Mouse (Mus musculus): Measurements from ENCODE around the gene Ppp2r3a.

Ppp2r3a gene

DNA sequence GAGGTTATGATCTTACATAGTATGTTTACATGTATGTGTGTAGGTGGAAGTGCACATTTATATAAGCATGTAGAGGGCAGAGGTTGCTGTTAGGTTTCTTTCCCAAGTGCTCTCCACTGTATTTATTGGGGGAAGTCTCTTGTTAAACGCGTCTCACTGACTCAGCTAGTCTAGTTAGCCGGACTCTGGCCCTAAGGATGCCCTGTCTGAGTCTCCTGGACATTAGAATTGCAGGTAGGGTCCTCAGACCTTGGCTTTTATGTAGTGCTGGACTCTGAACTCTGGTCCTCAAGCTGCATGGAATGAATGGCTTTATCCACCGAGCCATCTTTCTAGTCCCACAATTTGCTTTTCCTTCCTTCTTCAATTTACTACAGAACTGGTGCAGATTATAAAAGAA lies 108.0 kb downstream of the Ppp2r3a start:
- no peak for DNase-seq

DNA sequence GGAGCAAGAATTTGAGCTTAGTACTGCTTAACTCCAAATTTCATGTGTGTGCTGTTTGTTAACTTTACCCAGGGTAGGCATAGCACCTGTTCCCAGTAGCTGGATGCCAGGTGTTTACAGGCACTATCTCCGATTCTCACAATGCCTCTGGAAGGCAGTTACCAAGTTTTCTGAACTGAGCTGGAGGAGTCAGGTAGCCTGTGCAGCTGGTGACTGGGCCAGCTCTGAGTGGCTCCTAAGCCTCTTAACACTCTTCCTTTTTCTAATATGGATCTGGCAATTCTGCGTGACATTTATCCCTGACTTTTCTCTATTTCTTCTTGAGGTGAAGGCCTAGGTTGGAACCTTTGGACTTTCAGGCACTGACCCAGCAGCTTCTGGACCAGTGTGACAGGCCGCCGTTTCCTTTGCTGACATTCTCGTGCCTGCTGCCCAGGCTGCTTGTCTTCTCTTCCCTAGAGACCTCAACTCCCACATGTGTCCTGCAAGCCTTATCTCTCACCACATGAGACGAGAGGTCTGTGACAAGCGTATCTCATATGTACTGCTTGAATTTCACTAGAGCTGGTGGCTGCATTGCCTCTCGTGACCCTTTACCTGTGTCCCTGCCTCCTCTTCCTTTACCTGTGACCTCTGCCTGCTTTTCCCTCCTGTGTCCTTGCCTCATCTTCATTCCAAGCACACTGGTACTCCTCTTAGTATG lies 137.3 kb downstream of the Ppp2r3a start:
- DNase-seq = no peak

DNA sequence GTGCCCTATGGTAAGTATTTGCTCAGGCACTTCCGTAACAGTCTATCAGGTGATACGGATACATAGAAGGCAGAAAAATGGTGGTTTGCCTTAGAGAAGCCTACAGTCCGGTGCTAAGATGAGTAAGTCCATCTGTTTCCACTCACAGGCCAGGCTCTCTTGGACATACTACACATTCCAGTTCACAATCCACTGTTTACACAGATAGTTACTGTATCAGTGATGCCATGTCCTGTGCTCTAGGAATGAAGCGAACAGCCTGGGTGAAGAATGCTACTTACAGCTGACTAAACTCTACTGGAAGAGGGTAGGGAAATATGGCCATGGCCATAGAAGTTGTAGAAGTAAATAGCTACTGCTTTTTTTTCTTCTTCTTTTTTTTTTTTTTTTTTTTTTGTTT lies 138.3 kb downstream of the Ppp2r3a start:
- DNase-seq = no peak

DNA sequence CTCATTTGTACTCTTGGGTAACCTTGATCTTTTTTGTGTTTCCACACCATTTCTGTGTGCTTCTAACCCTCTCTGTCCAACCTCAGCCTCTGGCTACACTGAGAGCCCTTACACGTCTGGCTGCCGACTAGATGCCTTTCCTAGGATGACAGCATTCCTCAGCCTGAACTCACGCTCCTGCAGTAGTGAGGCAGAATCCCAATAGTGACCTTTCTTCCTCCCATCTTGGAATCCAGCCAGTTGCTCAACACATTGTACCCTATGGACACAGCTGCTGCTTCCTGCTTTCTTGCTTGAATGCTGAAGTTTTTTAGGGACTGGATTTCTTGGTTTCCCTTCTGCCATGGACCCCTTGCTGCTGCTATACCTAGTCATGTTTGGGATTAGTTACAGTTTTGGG lies 141.6 kb downstream of the Ppp2r3a start:
- no peak for DNase-seq

DNA sequence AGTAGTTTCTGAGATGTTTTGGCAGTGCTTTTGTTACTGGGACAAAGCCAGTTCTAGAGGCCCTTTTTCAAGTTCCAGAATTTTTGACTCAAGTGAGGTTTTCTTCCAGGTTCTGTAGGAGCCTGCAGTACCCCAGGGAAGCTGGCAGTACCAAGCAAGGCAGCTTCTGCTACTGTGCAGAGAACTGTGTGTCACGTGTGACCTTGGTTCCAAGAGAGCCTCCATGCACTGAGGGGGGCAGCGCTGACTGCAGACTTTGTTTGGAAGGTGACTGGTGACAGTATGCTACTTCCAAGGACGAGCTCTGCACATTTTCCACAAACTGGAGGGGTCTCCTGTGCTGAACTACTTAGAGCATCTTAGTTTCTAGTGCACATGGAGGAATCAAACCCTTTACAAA lies 144.2 kb downstream of the Ppp2r3a start:
- no peak for DNase-seq

DNA sequence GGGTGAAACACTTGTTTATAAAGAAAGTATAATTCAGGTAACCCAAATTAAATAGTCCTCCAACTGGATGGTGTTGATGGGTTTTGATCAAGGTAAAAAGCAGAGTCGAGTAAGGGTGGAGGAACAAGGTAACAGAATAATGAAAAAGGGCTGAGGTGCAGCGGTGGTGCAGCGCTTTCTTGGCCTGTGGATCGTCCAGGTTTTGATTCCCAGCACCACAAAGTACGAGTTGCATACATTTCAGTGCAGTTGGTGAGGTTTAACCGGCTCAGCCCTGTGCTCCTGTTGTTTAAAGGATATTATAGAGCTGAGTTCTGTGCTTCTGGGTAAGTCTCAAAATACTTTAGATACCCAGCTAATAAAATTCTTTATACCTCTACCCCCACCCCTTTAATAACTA lies 145.9 kb downstream of the Ppp2r3a start:
- DNase-seq = no peak

DNA sequence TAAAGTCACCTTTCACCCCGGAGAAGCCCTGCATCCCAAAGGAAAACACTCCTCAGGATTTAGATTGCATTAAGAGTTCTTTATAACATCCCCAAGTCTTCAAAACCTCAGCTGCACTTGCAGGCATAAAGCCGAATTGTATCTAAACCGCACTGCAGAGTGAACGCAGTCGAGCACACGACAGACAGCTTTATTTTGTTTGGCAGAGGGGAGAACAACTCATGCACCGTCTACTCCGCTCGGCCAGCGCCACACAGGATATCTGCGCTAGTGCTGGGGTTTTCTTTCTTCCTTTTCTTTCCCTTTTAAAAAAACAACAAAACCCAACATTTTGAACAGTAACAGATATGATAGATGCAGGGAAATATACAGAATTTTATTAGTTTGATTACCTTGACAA lies 146.7 kb downstream of the Ppp2r3a start:
- no peak for DNase-seq

DNA sequence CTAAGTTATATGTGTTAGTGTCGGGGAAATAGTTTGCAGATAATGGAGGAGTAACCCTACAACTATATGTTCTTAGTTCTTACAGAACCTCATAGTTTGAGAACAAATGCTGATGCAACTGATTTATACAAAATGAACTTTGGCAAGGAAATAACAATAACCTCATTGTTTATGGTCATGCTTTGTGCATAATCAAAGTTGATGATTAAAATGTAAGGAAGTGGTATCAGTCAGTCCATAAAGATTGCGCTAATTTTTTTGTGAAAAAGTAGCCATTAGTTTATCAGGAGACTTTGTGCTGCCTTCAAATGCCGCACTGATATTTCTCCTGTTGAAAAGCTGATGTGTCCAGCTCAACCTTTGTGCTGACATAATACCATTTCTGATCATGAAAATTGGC lies 149.3 kb downstream of the Ppp2r3a start:
- DNase-seq = no peak

DNA sequence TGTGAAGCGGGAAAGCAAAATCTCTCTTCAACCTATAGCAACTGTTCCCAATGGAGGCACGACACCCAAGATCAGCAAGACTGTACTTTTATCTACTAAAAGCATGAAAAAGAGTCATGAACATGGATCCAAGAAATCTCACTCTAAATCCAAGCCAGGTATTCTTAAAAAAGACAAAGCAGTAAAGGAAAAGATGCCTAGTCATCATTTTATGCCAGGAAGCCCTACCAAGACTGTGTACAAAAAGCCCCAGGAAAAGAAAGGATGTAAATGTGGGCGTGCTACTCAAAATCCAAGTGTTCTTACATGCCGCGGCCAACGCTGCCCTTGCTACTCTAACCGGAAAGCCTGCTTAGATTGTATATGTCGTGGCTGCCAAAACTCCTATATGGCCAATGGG lies 150.0 kb downstream of the Ppp2r3a start:
- no peak for DNase-seq

DNA sequence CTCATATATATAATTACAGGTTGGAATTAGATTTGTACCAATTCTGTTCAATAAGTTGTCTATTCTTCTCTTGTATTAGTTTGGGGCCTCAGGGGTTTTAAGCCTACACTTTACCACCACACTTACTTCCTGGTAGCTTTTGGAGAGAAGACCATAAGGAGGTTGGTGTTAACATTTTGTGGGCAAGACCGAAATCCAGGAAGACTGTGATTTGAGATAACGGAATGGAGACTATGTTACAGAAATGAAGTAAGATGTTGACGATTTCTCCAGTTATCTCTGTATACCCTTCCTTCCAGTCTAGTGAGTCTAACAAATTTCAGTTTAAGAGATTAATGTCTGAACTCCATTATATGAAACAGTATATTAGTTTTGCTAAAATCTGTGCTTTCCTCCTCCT lies 151.4 kb downstream of the Ppp2r3a start:
- no peak for DNase-seq

DNA sequence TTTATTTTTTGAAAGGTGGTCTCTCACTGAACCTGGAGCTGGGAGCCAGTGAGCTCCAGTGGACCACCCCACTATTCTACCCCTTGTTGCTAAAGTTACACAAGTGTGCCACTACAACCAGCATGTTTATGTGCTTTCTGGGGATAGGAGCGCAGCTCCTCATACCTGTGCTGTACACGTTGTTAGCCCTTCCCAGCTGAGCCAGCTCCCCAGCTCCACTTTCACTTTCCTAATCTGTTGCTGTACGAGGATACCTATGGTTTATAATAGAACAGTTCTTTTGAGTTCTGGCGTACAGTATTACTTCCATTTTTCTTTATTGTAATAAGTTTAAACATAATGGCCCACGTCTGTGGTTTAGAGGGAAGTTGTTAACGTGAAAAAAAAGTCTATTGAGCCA lies 152.2 kb downstream of the Ppp2r3a start:
- DNase-seq = no peak

DNA sequence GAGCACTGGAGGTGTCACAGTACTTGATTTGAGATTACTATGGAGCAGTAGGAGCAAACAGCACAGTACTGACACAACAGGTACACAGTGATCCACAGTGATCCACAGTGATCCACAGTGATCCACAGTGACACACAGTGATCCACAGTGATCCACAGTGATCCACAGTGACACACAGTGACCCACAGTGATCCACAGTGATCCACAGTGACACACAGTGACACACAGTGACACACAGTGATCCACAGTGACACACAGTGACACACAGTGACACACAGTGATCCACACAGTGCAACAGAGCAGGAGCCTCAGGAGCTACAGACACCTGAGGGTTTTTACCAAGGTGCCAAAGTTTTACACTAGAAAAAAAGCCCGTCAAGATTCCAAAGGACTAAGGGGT lies 154.1 kb downstream of the Ppp2r3a start:
- DNase-seq = no peak

DNA sequence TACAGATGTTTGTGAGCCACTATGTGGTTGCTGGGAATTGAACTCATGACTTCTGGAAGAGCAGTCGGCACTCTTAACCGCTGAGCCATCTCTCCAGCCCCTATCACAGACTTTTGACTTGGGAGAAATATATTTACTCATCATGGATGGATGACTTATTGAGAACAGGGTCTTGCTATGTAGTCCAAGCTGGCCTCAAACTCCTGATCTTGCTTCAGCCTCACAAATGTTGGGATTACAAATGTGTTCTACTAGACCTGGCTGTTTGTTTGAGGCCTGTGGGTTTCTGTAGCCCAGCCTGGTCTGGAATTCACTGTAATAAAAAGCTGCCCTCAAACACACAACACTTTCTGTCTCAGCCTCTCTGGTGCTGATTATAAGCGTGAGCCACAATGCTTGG lies 155.1 kb downstream of the Ppp2r3a start:
- DNase-seq = no peak

DNA sequence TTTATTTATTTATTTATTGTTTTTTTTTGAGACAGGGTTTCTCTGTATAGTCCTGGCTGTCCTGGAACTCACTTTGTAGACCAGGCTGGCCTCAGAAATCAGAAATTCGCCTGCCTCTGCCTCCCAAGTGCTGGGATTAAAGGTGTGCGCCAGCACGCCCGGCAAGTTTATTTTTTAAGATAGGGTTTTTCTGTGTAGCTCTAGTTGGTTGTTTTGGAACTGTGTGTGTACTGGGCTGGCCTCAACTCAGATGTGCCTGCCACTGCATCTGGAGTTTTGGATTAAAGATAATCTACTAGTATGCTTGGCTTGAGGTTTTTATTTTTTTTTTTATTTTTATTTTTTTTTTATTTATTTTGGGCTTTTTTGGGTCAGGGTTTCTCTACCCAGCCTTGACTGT lies 156.2 kb downstream of the Ppp2r3a start:
- DNase-seq = no peak

DNA sequence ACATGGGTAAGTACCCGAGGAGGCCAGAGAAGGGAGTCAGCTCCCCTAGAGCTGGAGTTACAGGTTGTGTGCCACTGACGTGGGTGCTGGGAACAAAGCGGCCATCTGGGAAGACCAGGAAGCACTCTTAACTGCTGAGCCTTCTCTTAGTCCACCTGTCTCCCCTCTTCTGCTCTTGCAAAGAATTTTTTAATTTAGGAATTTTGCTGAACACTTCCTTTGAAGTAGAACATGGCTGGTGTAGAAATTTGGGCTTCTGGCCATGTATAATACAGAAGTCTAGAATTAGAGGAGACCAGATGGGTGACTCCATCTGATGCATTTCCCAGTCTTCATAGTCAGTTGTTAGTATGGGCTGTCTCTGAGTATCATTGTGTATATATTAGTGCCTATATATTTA lies 167.9 kb downstream of the Ppp2r3a start:
- peak; percentile 16 for DNase-seq

DNA sequence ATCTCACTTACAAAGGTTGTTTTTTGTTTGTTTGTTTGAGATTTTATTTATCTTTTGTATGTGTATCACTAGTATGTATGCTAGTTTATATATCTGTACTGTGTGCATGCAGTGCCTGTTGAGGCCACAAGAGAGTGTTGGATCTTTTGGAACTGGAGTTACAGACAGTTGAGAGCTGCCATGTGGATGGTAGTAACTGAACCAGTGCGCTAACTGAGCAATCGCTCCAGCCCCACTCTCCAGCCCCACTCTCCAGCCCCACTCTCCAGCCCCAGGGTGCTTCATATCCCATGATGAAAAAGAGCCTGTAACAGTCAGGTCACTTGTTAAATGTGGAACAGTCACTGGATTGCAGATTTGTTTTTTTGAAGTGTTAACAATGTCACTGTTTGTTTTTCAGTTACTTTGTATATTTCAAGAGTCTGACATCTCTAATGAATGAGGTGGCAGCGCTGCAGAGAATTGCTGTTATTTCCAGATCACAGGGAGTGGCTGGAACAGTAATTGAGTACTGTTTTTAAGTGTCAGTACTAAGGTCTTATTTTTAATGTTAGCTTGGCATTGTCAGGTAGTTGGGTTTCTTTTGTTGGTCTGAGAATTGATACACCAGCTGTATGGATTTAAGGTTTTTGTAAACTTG lies 171.4 kb downstream of the Ppp2r3a start:
- no peak for DNase-seq

DNA sequence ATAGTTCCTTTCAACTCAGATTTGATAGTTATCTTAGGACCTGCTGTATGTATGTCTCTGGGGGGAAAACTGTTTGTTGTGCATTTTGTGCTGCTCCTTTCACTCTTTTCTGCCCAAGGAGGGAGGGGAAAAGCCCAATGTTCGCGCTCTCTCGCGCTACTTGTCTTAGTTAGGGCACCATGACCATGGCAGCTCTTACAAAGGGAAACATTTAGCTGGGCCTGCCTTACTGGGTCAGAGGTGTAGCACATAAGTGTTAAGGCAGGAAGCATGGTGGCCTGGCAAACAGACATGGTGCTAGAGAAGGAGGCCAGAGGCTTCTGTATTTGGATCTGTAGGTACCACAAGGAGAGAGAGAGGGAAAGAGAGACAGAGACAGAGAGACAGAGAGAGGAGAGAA lies 173.0 kb downstream of the Ppp2r3a start:
- no peak for DNase-seq

DNA sequence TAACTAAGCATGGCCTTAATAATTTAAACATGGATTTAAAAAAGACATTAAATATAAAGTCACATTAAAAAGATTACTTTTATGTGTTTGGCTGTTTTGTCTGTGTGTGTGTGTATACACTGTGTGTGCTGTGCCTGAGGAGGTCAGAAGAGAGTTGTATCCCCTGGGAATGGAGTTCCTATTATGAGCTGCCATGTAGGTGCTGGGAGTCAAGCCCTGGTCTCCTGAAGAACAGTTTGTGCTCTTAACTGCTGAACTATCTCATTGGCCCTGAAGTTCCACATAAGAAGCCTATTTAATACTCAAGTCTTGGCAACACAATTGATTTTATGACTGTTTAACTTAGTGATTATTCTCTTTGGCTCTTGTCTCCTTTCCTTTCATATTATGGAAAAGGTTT lies 174.1 kb downstream of the Ppp2r3a start:
- no peak for DNase-seq

DNA sequence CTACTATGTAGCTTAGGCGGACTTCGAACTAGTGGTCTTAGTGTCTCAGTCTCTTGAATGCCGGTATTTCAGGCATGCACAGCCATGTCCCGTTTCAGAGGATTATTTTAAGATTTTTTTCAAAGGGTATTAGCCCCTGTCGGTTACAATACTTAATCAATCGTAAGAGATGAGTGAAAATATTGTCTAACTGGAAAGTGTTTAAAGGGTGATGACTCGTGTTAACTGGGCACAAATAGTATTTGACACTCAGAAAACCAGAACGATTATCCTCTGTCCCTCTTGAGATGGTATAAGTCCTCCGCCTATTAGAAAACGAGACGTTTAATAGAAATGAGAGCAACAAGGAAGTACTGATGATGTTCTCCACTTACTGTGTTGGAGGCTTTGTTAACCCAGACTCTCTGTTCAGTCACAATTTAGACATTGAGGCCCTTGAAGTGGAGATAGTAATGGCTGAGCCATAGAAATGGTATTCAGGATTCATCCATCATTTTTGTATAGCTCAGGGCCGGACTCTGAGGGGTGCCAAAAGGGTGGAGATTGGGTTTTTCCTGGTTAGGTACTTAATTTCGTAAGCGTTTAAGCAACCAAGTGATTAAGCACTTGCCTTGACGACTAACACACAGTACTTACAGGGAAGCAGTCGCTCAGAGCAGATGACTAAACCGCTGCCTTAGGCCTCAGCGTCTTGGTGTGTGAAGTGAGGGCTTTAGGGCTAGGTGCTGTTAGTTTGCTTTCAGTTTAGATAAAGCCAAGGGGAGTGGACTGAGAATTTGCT lies 175.3 kb downstream of the Ppp2r3a start:
- no peak for DNase-seq

DNA sequence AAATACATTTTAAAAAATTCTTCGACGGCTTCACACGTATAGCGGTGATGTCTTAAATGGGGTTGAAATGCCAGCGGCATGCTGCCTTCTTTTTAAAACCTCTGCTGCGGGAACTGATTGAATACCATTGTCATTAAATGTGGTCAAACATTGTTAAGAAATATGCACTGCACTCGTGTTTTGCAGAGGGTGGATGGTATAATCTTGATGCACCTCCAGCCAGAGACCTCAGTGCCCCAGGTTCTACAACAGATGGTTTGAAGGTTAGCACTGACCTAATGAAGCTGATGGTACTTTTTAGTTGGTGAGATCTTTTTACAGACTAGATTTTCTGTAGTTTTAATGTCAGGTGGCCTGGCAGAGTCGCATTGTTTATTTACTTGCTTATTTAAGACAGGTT lies 175.9 kb downstream of the Ppp2r3a start:
- DNase-seq = no peak

DNA sequence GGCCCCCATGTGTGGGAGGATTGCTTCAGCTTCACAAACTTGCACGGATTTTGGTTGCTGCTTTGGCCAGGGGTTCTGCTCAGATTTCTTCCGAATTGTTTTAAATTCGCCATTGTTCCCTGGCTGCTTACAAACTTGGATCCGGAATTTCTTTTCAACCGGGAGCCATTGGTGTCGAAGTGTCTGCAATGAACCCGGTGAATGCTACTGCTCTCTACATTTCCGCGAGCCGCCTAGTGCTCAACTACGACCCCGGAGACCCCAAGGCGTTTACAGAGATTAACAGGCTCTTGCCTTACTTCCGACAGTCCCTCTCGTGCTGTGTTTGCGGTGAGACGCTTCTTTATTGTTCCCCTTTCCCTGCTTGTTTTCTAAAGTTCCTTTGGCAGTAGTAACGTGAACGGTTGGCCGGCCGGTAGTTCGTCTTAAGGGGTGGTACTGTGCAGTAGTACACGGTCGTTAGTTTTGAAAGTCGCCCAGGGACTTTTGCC lies 176.5 kb downstream of the Ppp2r3a start:
- DNase-seq = no peak

DNA sequence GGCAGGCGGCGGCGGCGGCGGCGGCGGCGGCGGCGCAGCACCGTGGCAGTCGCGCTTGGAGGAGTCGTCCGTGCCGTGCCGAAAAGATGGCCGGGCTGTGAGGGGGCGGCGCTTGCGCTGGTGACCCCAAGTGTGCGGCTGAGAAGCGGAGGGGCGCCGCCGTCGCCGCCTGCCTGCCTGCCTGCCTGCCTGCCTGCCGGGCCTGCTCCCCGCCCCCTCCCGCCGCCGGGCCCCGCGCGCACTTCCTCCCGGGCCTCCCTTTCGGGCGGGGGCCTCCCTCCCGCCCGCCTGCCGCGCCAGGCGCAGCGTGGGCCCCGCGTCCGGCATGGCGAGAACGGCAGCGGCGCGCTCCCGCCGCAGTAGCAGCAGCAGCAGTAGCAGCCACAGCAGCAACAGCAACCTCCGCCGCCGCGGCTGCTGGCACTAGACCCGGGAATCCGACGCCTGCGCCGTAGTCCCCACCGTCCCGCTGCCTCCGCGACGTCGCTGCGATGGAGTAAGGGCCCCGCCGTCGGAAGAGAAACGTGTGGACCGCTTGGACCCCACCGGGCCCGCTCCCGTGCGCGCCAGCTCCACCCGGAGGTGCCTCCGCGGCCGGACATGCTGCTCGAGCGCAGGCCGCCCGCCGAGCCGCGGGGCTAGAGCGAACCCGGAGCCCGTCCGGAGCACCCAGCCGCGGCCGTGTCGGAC lies 177.1 kb downstream of the Ppp2r3a start:
- peak; percentile 88 for DNase-seq

DNA sequence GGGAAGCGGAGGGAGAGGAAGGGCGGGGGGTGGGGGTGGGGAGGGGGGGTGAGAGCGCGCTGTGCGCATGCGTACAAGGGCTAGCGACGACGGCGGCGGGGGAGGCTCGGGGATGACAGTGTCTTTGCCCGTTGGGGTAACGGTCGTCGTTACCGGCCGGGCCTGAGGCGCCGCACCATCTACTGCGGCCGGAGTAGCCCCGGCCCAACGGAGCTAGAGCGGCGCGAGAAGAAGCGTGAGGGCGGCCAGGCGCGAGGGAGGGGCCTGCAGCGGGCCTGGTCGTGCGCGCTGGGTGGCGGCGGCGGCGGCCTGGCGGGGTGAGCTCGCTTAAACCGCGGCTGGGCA lies 177.6 kb downstream of the Ppp2r3a start, which contains the start of gene Msl2:
Msl2 (plus strand) TSS at position 115 of the 345 bp plus-strand sequence.
- DNase-seq = no peak
